ENCODE assay signal across 8 mouse cellular contexts in the genomic region with DNA sequence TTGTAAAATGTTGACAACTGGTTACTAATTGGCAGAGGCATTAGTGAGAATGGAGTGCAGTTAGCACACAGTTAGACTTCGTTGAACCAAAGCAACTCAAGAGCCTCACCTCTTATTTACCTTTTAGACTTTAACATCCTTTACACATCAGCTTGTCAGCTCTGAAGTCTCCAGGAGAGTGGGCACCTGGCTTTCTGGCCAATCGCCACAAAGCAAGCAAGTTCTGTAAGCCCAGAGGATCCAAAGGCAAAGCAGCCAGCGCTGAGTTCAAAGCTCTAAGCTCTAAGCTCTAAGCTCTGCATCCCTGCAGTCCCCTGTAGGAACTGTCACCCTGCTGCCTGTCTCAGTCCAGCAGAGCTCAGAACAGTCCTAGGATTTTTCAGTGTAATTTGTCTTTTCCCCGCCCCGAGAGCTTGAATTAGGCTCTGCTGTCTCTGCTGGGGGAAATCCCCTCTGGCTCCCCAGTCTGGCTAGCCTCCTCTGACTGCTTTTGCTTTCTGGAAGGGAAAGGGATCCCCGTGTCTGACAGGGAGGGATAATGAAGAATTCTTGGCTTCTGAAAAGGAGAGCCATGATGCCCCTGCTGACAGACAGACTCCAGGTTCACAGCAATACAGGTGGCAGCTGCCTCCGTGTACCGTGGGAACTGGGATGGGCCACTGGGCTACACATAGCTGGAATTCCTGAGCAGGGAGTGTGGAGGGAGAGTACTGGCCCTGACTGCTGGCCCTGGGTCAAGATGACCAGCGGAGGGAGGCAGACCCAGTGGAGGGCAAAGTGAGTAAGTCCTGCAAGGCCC.
DNase-seq lines count a peak whose midpoint lies in the region; ATAC-seq lines count a peak whose summit lies in the region.

No protein-coding gene starts in this region.

- intact Hi-C loops in left cerebral cortex, postnatal 14 days (cut with DNase I): no loop called here

- peak; percentile 18 for DNase-seq in testis, postnatal 14 days (ENCODE audit: low spot score)
- no peak for DNase-seq in testis, postnatal 10 days (ENCODE audit: low spot score)
- peak; percentile 39 to 67 for DNase-seq in gastrocnemius, postnatal 4 days (ENCODE audit: low spot score in 2 of 2)
- peak; percentile 76 for DNase-seq in kidney, adult 11 months
- peak; percentile 42 to 88 for DNase-seq in lung, postnatal 4 days
- no peak for DNase-seq in left cerebral cortex, postnatal 14 days (ENCODE audit: low spot score in 2 of 2)
- no peak for DNase-seq in right cerebral cortex, postnatal 25 days

- ATAC-seq in erythroblast, adult 5-6 weeks (replicated peaks; ENCODE audit: low FRiP score, poor library complexity, severe bottlenecking): no peak

Comparison
In these comparisons a context has a peak if more than half of its experiments do, and no peak if none do; other contexts are left out.
1. DNase-seq: peak in testis, postnatal 14 days (single experiment), gastrocnemius, postnatal 4 days (2 of 2), kidney, adult 11 months (single experiment) and lung, postnatal 4 days (2 of 2); none in testis, postnatal 10 days (single experiment), left cerebral cortex, postnatal 14 days (0 of 2) and right cerebral cortex, postnatal 25 days (single experiment).